Mouse (Mus musculus) intestine, embryonic 14.5 days (tissue): ENCODE measurements around the gene Fgfrl1. TPM values are rescaled to one million over a fixed set of nuclear protein-coding genes. Genes with fewer than 3 reads are reported as not detected.

Experiments used
- ATAC-seq: fragments of 200-750 bp; cut with Nextera tagmentation; replicated peaks from 2 replicates; pipeline ENCODE4 v1.8.0; 2017; ENCODE audit warnings: low read depth, moderate number of reproducible peaks, moderate TSS enrichment, moderate library complexity; ENCODE audit not compliant: low FRiP score, low TSS enrichment
- DNase-seq: peaks from one replicate; pipeline ENCODE4 v3.0.0-alpha.2; 2018; ENCODE audit warnings: low spot score
- H3K27ac ChIP-seq: fragments of 300-500 bp; sonication (generic); 2 replicates; pipeline ENCODE4 v1.5.1; 2014; ENCODE audit warnings: low read depth, mild to moderate bottlenecking, control low read depth
- H3K27me3 ChIP-seq: fragments of 300-500 bp; sonication (generic); replicated peaks from 2 replicates; pipeline ENCODE4 v1.6.1; 2014; ENCODE audit warnings: low read length, control low read depth; ENCODE audit not compliant: control insufficient read depth, insufficient read depth
- H3K36me3 ChIP-seq: fragments of 300-500 bp; sonication (generic); 2 replicates; pipeline ENCODE4 v1.6.1; 2014; ENCODE audit warnings: low read length, control low read depth; ENCODE audit not compliant: control insufficient read depth, insufficient read depth
- H3K4me1 ChIP-seq: fragments of 300-500 bp; sonication (generic); replicated peaks from 2 replicates; pipeline ENCODE4 v1.6.1; 2014; ENCODE audit warnings: low read length, control low read depth, mixed read lengths; ENCODE audit not compliant: control insufficient read depth, insufficient read depth
- H3K4me2 ChIP-seq: fragments of 300-500 bp; sonication (generic); 2 replicates; pipeline ENCODE4 v1.6.1; 2014; ENCODE audit warnings: low read length
- H3K4me3 ChIP-seq: fragments of 300-500 bp; sonication (generic); 2 replicates; pipeline ENCODE4 v1.5.1; 2014; ENCODE audit warnings: low read depth, low read length, control low read depth, mixed read lengths
- H3K9ac ChIP-seq: fragments of 300-500 bp; sonication (generic); 2 replicates; pipeline ENCODE4 v1.6.1; 2014; ENCODE audit warnings: mild to moderate bottlenecking, low read length
- H3K9me3 ChIP-seq: fragments of 300-500 bp; sonication (generic); 2 replicates; pipeline ENCODE4 v1.6.1; 2016; ENCODE audit warnings: low read length, control low read depth; ENCODE audit not compliant: control insufficient read depth
- WGBS: fragments of 180-500 bp; shearing (Covaris S2); extraction: QIAGEN DNeasy Blood & Tissue Kit; methylation state at CpG from one replicate; pipeline ENCODE4 v1.1.7; 2014; 5-methylcytosine and 5-hydroxymethylcytosine counted together
- polyA plus RNA-seq: library from polyadenylated mRNA; unstranded; fragments of >200 nt; fragmentation: Nextera tagmentation; extraction: Ambion mirVana; gene quantifications from 2 replicates; pipeline ENCODE4 v1.2.1, GENCODE M21; 2014

Fgfrl1 gene
- polyA plus RNA-seq, 1 experiment from 2014 or later: 26.6 TPM

- H3K27ac ChIP-seq: no peak within 1 kb of the TSS
- H3K9me3 ChIP-seq: no peaks in the 10 kb centered on the region
- WGBS: 11% methylated on average over 24 of the region's 24 CpGs
- no peak for DNase-seq
- 0 out of 2 replicates have a peak, but pooled peaks cover 3% of the 10 kb centered on the region for H3K27me3 ChIP-seq
- ATAC-seq: peak; percentile 63; the same call in 1 of the 2 replicates
- peak within 1 kb of the TSS; percentile 89 for H3K9ac ChIP-seq
- H3K36me3 ChIP-seq: peaks cover 24% of the 10 kb centered on the region
- peaks cover 5% of the 10 kb centered on the region for H3K4me1 ChIP-seq
- peak within 1 kb of the TSS; percentile 80 for H3K4me3 ChIP-seq
- peak within 1 kb of the TSS; percentile 95 for H3K4me2 ChIP-seq
Observed at GRCm38 (mm10) chr5:108659698-108660631, 32.2 kb upstream of the Fgfrl1 start, which contains the start of gene Idua. Idua (plus strand) TSS chr5:108660331.

GRCm38 (mm10) chr5:108660632-108661268, 31.4 kb upstream of the Fgfrl1 start:
- WGBS: 13% methylated on average over 36 of the region's 36 CpGs
- H3K27me3 ChIP-seq: 0 out of 2 replicates have a peak, but pooled peaks cover 3% of the 10 kb centered on the region
- H3K36me3 ChIP-seq: peaks cover 16% of the 10 kb centered on the region
- peak; percentile 99 for ATAC-seq
- DNase-seq: peak; percentile 91
- no peak overlapping the region for H3K27ac ChIP-seq
- H3K4me3 ChIP-seq: peak overlapping the region; percentile 80
- peak overlapping the region; percentile 89 for H3K9ac ChIP-seq
- no peaks in the 10 kb centered on the region for H3K9me3 ChIP-seq
- peak overlapping the region; percentile 95 for H3K4me2 ChIP-seq
- peaks cover 5% of the 10 kb centered on the region for H3K4me1 ChIP-seq

- 0 out of 2 replicates have a peak, but pooled peaks cover under 1% of the 10 kb centered on the region for H3K36me3 ChIP-seq
- peaks cover 5% of the 10 kb centered on the region for H3K4me1 ChIP-seq
- DNase-seq: no peak
- ATAC-seq: no peak
- WGBS: 85% methylated on average over 4 of the region's 4 CpGs
- H3K27ac ChIP-seq: no peak overlapping the region
- H3K4me2 ChIP-seq: no peak overlapping the region
- H3K9me3 ChIP-seq: no peaks in the 10 kb centered on the region
- H3K4me3 ChIP-seq: no peak overlapping the region
- H3K27me3 ChIP-seq: 0 out of 2 replicates have a peak, but pooled peaks cover 3% of the 10 kb centered on the region
- no peak overlapping the region for H3K9ac ChIP-seq
Observed at GRCm38 (mm10) chr5:108662772-108663171, 29.4 kb upstream of the Fgfrl1 start.

GRCm38 (mm10) chr5:108665066-108665465, 27.1 kb upstream of the Fgfrl1 start:
- H3K4me2 ChIP-seq: no peak overlapping the region
- no peak overlapping the region for H3K27ac ChIP-seq
- no peaks in the 10 kb centered on the region for H3K36me3 ChIP-seq
- H3K27me3 ChIP-seq: 0 out of 2 replicates have a peak, but pooled peaks cover 3% of the 10 kb centered on the region
- no peaks in the 10 kb centered on the region for H3K9me3 ChIP-seq
- ATAC-seq (no peak), DNase-seq (no peak)
- WGBS: 43% methylated on average over 3 of the region's 3 CpGs
- no peak overlapping the region for H3K9ac ChIP-seq
- peaks cover 10% of the 10 kb centered on the region for H3K4me1 ChIP-seq
- no peak overlapping the region for H3K4me3 ChIP-seq

- peaks cover 10% of the 10 kb centered on the region for H3K4me1 ChIP-seq
- no peaks in the 10 kb centered on the region for H3K9me3 ChIP-seq
- H3K27me3 ChIP-seq: 0 out of 2 replicates have a peak, but pooled peaks cover 3% of the 10 kb centered on the region
- DNase-seq (no peak), ATAC-seq (no peak)
- H3K4me2 ChIP-seq: no peak overlapping the region
- H3K27ac ChIP-seq: no peak overlapping the region
- peaks cover 10% of the 10 kb centered on the region for H3K36me3 ChIP-seq
- H3K4me3 ChIP-seq: no peak overlapping the region
- no peak overlapping the region for H3K9ac ChIP-seq
- WGBS: 73% methylated on average over 2 of the region's 2 CpGs
Observed at GRCm38 (mm10) chr5:108667370-108667769, 24.8 kb upstream of the Fgfrl1 start.

- ATAC-seq: no peak
- 14% methylated on average over 3 of the region's 3 CpGs for WGBS
- H3K4me1 ChIP-seq: peaks cover 10% of the 10 kb centered on the region
- H3K27me3 ChIP-seq: 0 out of 2 replicates have a peak, but pooled peaks cover 3% of the 10 kb centered on the region
- H3K9ac ChIP-seq: peak overlapping the region; percentile 70
- no peak for DNase-seq
- H3K36me3 ChIP-seq: peaks cover 14% of the 10 kb centered on the region
- H3K4me2 ChIP-seq: peak overlapping the region; percentile 56
- peak overlapping the region; percentile 86 for H3K27ac ChIP-seq
- H3K4me3 ChIP-seq: peak overlapping the region; percentile 58
- no peaks in the 10 kb centered on the region for H3K9me3 ChIP-seq
Observed at GRCm38 (mm10) chr5:108668387-108668932, 23.7 kb upstream of the Fgfrl1 start.

- Histone ChIP-seq H3K4me3 (peak within 1 kb of the TSS; percentile 58), H3K27ac (peak within 1 kb of the TSS; percentile 86), H3K36me3 (peaks cover 14% of the 10 kb centered on the region), H3K4me1 (peaks cover 10% of the 10 kb centered on the region), H3K4me2 (peak within 1 kb of the TSS; percentile 56), H3K27me3 (0 out of 2 replicates have a peak, but pooled peaks cover 3% of the 10 kb centered on the region), H3K9me3 (no peaks in the 10 kb centered on the region), H3K9ac (peak within 1 kb of the TSS; percentile 70)
- WGBS: 5% methylated on average over 43 of the region's 43 CpGs
- peak; percentile 91 for DNase-seq
- peak; percentile 83 for ATAC-seq
Observed at GRCm38 (mm10) chr5:108668977-108669936, 22.9 kb upstream of the Fgfrl1 start, which contains the start of gene Dgkq. Dgkq (minus strand) TSS chr5:108669672.
